Mouse (Mus musculus) midbrain, embryonic 13.5 days (tissue): ENCODE data around the gene Ctrl. TPM values are rescaled to one million over a fixed set of nuclear protein-coding genes. Genes with fewer than 3 reads are reported as not detected.
"Not testable (repeated sequence)": the region's sequence is repeated elsewhere in the genome, so short reads cannot be mapped to it uniquely, and the experiment has no call there.

ENCODE experiments used
- ATAC-seq: fragments of 200-750 bp; cut with Nextera tagmentation; 2 replicates; pipeline ENCODE4 v1.8.0; 2017; ENCODE audit warnings: mild to moderate bottlenecking, moderate TSS enrichment, moderate library complexity
- H3K27ac ChIP-seq: fragments of 300-500 bp; sonication (generic); 2 replicates; pipeline ENCODE4 v1.5.1; 2015; ENCODE audit warnings: inconsistent platforms, mild to moderate bottlenecking, moderate library complexity
- H3K27me3 ChIP-seq: fragments of 300-500 bp; sonication (generic); 2 replicates; pipeline ENCODE4 v1.6.1; 2015; ENCODE audit warnings: mild to moderate bottlenecking, inconsistent platforms
- H3K36me3 ChIP-seq: fragments of 300-500 bp; sonication (generic); 2 replicates; pipeline ENCODE4 v1.6.1; 2015; ENCODE audit warnings: mild to moderate bottlenecking, inconsistent platforms
- H3K4me1 ChIP-seq: fragments of 300-500 bp; sonication (generic); replicated peaks from 2 replicates; pipeline ENCODE4 v1.6.1; 2015; ENCODE audit warnings: inconsistent platforms
- H3K4me2 ChIP-seq: fragments of 300-500 bp; sonication (generic); replicated peaks from 2 replicates; pipeline ENCODE4 v1.6.1; 2015; ENCODE audit warnings: moderate library complexity, mild to moderate bottlenecking, inconsistent platforms
- H3K4me3 ChIP-seq: fragments of 300-500 bp; sonication (generic); replicated peaks from 2 replicates; pipeline ENCODE4 v1.5.1; 2015; ENCODE audit warnings: mild to moderate bottlenecking, inconsistent platforms
- H3K9ac ChIP-seq: fragments of 300-500 bp; sonication (generic); replicated peaks from 2 replicates; pipeline ENCODE4 v1.6.1; 2015; ENCODE audit warnings: mild to moderate bottlenecking, inconsistent platforms
- H3K9me3 ChIP-seq: fragments of 300-500 bp; sonication (generic); 2 replicates; pipeline ENCODE4 v1.6.1; 2016; ENCODE audit warnings: mild to moderate bottlenecking, inconsistent platforms
- WGBS: fragments of 180-500 bp; shearing (Covaris S2); methylation state at CpG from one replicate; pipeline ENCODE4 v1.1.7; 2015; 5-methylcytosine and 5-hydroxymethylcytosine counted together
- polyA plus RNA-seq: library from polyadenylated mRNA; unstranded; fragments of >200 nt; fragmentation: Nextera tagmentation; extraction: Ambion mirVana; gene quantifications from 2 replicates; pipeline ENCODE4 v1.2.1, GENCODE M21; 2015

Ctrl gene
- 2.6 and 2.9 TPM in 2 replicates for polyA plus RNA-seq

DNA sequence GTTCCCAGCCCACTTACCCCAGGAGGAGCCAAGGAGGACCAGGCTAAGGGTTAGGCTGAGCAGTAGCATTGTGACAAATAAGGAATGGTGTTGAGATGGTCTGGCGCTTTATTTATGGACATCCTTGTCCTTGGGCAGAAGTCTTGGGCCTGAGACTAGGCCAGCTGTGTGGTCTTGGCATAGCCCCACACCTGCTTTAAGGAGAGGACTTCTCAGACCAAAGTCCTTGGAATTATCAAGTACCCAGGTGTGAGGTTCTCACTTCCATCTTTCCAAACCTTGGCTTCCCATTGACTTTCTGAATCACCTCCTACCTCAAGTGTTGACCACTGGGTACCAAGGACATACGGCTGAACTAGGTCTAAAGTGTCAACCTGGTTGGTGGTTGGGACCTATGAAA is at the start of gene Ctrl:
TSS of gene Ctrl (minus strand) at position 101 of the 400 bp plus-strand sequence.
- H3K36me3 ChIP-seq: peaks cover 25% of the 10 kb centered on the region
- no peaks in the 10 kb centered on the region for H3K9me3 ChIP-seq
- no peak within 1 kb of the TSS for H3K27ac ChIP-seq
- H3K9ac ChIP-seq: no peak within 1 kb of the TSS
- no peak for ATAC-seq
- H3K27me3 ChIP-seq: no peaks in the 10 kb centered on the region
- no peak within 1 kb of the TSS for H3K4me3 ChIP-seq
- 93% methylated on average over 2 of the region's 2 CpGs for WGBS
- peaks cover 25% of the 10 kb centered on the region for H3K4me1 ChIP-seq
- H3K4me2 ChIP-seq: no peak within 1 kb of the TSS

DNA sequence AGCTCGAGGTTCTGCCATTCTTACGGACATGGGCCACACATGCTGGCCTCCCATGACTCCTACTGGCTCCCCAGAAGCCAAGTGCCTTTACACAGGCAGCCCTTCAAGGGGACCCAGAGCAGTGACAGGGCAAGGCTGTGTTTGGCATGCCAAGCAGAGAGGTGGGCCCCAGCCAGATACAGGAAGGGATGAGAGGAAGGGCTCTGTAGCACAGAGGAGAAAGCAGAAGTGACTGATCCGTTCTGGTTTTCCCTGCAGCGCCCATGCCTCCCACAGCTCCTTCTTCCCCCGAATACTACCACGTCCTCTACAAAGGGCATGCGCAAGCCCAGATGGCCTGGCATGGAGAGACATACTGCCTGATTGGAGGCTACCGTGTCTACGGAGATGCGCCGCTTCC is 49.7 kb upstream of the Ctrl start:
- not testable (repeated sequence) for H3K27ac ChIP-seq, H3K4me3 ChIP-seq, H3K4me1 ChIP-seq, H3K9me3 ChIP-seq, ATAC-seq, H3K36me3 ChIP-seq, H3K9ac ChIP-seq, H3K4me2 ChIP-seq, H3K27me3 ChIP-seq
- 83% methylated on average over 11 of the region's 11 CpGs for WGBS

DNA sequence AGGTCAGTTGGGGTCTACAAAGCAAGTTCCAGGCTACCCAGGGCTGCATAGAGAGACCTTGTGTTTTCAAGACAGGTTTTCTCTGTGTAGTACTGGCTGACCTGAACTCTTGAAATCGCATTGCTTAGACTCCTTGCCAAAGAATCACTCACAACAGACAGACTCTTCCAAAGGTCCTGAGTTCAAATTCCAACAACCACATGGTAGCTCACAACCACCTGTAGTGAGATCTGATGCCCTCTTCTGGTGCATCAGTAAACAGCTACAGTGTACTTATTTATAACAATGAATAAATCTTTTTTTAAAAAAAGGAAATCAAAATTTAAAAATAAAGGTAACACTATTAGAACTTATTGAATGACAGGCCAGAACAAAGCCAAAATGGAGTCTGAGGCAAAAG is 47.5 kb upstream of the Ctrl start:
- H3K36me3 ChIP-seq: no peaks in the 10 kb centered on the region
- no peak overlapping the region for H3K4me2 ChIP-seq
- WGBS: 92% methylated on average over 1 of the region's 1 CpGs
- no peaks in the 10 kb centered on the region for H3K27me3 ChIP-seq
- H3K4me1 ChIP-seq: no peaks in the 10 kb centered on the region
- ATAC-seq: no peak
- H3K4me3 ChIP-seq: no peak overlapping the region
- no peak overlapping the region for H3K27ac ChIP-seq
- no peak overlapping the region for H3K9ac ChIP-seq
- no peaks in the 10 kb centered on the region for H3K9me3 ChIP-seq

DNA sequence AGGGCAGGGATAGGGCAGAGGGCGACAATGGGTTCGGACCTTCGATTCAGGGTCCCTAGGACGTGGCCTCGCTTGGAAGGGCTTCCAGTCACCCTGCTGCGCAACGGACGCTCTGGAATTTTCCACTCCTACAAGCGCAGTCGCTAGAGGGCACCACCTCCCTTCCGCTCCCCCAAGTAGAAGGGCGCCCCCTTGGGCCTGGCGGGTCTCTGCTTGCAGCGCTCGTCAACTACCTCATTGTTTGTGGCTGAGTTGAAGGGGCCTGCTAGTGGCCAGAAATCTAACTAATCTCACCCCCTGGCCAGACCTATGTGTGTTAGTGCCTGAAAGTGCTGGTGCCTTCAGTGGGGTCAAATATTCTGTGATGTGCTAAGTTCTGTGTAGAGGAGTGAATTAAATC is 45.7 kb upstream of the Ctrl start, which contains the start of gene Dpep3:
TSS of gene Dpep3 (minus strand) at position 105 of the 400 bp plus-strand sequence.
- no peak within 1 kb of the TSS for H3K4me3 ChIP-seq
- WGBS: 94% methylated on average over 15 of the region's 15 CpGs
- no peak within 1 kb of the TSS for H3K4me2 ChIP-seq
- no peaks in the 10 kb centered on the region for H3K27me3 ChIP-seq
- no peaks in the 10 kb centered on the region for H3K36me3 ChIP-seq
- ATAC-seq: no peak
- H3K9me3 ChIP-seq: no peaks in the 10 kb centered on the region
- H3K27ac ChIP-seq: no peak within 1 kb of the TSS
- H3K4me1 ChIP-seq: no peaks in the 10 kb centered on the region
- no peak within 1 kb of the TSS for H3K9ac ChIP-seq

DNA sequence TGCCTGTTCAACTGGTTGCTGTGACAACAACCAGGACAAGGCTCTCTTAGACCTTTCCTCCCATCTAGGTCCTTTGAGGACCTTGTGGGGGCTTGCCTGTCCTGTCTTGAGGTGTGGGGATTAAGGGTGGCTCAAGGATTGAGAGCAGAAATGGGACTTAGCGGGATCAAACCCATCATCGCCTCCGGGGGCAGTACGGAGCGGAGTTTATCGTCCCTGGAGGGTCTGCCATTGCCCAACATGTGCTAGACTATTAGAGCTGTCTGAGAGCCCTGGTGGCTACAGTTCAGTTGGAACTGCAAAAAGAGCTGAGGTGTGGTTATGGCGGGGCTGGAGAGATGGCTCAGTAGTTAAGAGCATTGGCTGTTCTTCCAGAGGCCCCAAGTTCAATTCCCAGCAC is 41.7 kb upstream of the Ctrl start:
- 61% methylated on average over 7 of the region's 7 CpGs for WGBS
- Histone ChIP-seq H3K27ac (no peak overlapping the region), H3K27me3 (no peaks in the 10 kb centered on the region), H3K4me1 (no peaks in the 10 kb centered on the region), H3K4me3 (no peak overlapping the region), H3K36me3 (no peaks in the 10 kb centered on the region), H3K9ac (no peak overlapping the region), H3K9me3 (no peaks in the 10 kb centered on the region), H3K4me2 (no peak overlapping the region)
- ATAC-seq: no peak

DNA sequence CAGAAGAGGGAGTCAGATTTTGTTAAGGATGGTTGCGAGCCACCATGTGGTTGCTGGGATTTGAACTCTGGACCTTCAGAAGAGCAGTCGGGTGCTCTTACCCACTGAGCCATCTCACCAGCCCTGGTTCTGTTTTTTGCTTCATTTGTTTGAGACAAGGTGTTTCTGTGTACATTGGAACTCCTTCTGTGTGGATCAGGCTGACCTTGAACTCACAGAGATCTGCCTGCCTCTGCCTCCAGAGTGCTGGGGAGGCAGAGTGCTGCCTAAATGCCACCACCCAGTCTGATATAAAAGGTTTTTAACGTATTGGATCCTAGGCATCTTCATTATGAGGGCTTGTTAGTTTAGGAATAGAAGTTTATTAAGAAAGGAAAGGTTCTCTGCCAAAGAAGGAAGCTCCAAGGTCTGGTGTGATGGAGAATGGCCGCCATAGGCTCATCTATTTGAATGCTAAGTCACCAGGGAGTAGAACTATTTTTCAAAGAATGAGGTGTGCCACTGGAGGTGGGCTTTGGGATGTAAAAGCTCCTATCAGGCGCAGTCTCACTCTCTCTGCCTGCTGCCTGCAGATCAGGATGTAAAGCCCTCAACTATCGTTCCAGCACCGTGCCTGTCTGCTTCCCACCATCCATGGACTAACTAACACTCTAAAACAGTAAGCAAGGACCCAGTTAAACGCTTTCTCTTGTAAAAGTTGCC is 37.5 kb upstream of the Ctrl start:
- Histone ChIP-seq H3K27me3 (peaks cover 19% of the 10 kb centered on the region), H3K4me1 (no peaks in the 10 kb centered on the region), H3K4me3 (no peak overlapping the region), H3K27ac (no peak overlapping the region), H3K9ac (no peak overlapping the region), H3K36me3 (no peaks in the 10 kb centered on the region), H3K4me2 (no peak overlapping the region), H3K9me3 (no peaks in the 10 kb centered on the region)
- no peak for ATAC-seq
- 76% methylated on average over 8 of the region's 8 CpGs for WGBS

DNA sequence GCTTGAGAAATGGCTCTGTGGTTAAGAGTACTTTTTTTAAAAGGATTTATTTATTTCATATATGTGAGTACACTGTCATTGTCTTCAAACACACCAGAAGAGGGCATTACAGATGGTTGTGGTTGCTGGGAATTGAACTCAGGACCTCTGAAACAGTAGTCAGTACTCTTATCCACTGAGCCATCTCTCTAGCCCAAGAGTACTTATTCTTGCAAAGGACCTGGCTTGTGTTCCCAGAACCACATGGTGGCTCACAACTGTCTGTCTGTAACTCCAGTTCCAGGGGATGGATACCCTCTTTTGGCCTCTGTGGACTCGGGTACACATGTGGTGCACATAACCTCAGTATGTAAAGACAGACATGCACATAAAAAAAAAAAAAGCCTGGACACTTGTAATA is 35.7 kb upstream of the Ctrl start:
- Histone ChIP-seq H3K9me3 (no peaks in the 10 kb centered on the region), H3K9ac (no peak overlapping the region), H3K27ac (no peak overlapping the region), H3K27me3 (peaks cover 37% of the 10 kb centered on the region), H3K36me3 (no peaks in the 10 kb centered on the region), H3K4me3 (no peak overlapping the region), H3K4me1 (peaks cover 11% of the 10 kb centered on the region), H3K4me2 (no peak overlapping the region)
- 78% methylated on average over 1 of the region's 1 CpGs for WGBS
- ATAC-seq: no peak

DNA sequence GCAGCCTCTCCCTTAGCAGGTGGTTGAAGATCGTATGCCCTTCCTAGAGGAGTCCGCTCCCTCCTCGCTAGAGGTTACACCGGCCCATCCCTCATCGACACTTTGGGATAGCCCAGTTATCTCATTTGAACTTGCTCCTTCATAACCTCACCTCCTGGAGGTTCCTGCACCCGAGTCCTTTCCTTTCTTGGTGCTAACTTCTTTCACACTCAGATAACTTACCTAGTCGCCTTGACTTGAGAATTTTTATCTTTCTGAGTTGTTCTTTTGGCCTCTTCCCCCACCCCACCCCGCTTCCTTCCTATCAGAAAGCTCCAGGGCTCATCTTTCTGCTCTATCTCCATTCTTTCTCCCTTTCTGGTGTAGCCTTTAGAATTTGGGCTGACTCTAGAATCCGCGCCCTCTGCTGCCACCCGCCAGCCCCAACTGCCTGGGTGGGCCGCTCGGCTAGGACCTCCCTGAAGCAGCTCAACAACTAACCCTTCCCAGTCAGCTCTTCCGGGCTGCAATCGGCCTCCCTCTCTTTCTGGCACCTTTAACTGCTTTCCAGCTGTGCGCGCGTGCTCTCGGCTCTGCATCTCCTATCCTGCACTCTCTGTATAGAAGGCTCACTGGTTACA is 33.1 kb upstream of the Ctrl start:
- WGBS: 8% methylated on average over 19 of the region's 19 CpGs
- no peak overlapping the region for H3K27ac ChIP-seq
- H3K4me1 ChIP-seq: peaks cover 11% of the 10 kb centered on the region
- H3K4me3 ChIP-seq: no peak overlapping the region
- no peak for ATAC-seq
- H3K9me3 ChIP-seq: no peaks in the 10 kb centered on the region
- peaks cover 39% of the 10 kb centered on the region for H3K27me3 ChIP-seq
- H3K9ac ChIP-seq: no peak overlapping the region
- H3K4me2 ChIP-seq: no peak overlapping the region; the same call in 1 of the 2 replicates
- no peaks in the 10 kb centered on the region for H3K36me3 ChIP-seq

DNA sequence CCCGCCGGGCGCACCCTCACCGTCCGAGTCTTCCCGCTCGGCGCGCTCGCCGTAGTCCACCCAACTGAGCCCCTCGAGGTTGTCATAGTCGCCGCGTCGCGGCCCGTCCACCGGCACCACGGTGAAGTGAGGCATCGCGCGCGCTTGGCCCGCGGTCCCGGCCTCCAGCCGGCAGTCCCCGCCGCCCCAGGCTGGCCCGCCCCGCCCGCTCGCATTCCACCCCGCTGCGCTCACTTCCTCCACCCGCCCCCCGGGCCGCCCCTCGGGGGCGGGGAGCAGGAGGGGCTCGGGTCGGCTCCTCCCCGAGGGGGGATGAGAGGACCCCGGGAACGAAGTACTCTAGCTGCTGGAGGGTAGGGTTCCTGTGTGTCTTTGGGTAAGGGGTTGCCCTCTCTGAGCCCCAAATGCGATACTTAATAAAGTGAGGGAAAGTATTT is 32.3 kb upstream of the Ctrl start, which contains the start of gene Slc12a4:
TSS of gene Slc12a4 (minus strand) at position 193 of the 437 bp plus-strand sequence.
- H3K36me3 ChIP-seq: no peaks in the 10 kb centered on the region
- H3K27ac ChIP-seq: no peak within 1 kb of the TSS
- H3K9ac ChIP-seq: peak within 1 kb of the TSS; percentile 53
- peak; percentile 67 for ATAC-seq
- H3K4me2 ChIP-seq: peak within 1 kb of the TSS; percentile 63
- WGBS: under 1% methylated on average over 44 of the region's 47 CpGs
- H3K27me3 ChIP-seq: peaks cover 39% of the 10 kb centered on the region
- peaks cover 11% of the 10 kb centered on the region for H3K4me1 ChIP-seq
- no peaks in the 10 kb centered on the region for H3K9me3 ChIP-seq
- peak within 1 kb of the TSS; percentile 48 for H3K4me3 ChIP-seq

DNA sequence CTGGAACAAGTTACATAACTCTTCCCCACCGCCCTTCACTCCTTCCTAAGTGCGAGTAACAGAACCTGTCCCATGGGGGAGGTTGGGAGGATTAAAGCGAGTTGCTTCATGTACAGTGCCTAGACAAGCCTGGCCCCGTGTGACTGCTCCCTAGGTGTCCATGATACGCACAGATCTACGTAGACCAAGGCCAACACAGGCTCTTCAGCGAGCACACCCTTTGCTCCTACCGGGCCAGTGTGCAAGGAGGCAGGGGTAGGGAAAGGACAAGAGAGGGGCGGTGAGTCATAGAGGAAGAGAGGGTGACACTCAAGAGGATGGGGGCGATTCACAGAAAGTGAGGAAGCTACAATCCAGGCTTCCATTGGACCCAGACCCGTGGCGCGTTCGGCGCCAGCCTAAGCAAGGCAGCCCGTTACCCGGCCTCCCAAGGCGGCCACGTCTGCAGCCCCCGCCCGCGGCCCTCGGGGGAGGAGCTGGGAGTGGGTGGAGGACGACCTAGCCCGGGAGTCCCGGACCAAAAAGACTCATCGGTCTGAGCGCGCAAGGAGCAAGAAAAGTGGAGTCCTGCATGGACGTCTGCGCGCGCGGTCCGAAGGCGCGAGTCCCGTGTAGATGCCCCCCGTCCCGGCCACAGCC is 31.7 kb upstream of the Ctrl start:
- no peaks in the 10 kb centered on the region for H3K36me3 ChIP-seq
- peak; percentile 50 for ATAC-seq
- H3K9ac ChIP-seq: peak overlapping the region; percentile 53
- WGBS: 4% methylated on average over 39 of the region's 40 CpGs
- H3K4me1 ChIP-seq: peaks cover 11% of the 10 kb centered on the region
- no peaks in the 10 kb centered on the region for H3K9me3 ChIP-seq
- H3K27me3 ChIP-seq: peaks cover 39% of the 10 kb centered on the region
- H3K4me3 ChIP-seq: peak overlapping the region; percentile 48
- H3K4me2 ChIP-seq: peak overlapping the region; percentile 63
- H3K27ac ChIP-seq: no peak overlapping the region

DNA sequence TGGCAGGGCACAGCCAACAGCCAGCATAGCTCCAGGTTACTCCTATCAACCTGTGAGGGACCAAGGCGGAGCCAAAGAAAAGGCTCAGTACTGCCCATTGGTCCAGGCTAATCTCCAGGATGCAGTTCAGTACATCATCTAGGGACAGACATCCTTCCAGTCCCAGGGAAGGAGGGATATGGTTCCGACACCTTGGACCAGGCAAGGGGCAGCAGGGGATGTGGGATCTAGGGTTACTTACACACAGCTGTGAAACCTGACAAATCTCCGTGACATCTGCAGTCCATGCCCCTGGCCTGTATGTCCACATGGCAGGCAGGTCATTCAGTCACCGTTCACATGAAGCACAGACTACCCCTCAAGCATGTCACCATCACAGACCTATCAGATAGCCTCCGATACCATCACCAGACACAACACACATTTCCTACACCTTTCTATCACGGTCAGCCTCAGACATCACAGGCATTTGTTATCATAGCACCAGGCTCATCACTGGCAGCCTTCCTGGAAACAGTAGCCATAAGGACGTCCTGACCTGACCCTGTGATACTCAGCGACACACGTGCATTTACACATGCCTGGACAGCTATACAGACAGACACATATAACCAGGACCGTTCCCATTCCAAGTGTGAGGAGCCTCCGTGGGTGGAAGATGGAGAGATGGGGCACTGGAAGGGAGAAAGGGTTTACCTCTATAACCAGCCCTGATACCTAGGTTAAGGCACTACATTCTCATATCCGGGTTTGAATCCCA is 31.0 kb upstream of the Ctrl start:
- no peaks in the 10 kb centered on the region for H3K9me3 ChIP-seq
- ATAC-seq: no peak
- H3K4me1 ChIP-seq: peaks cover 11% of the 10 kb centered on the region
- H3K27me3 ChIP-seq: peaks cover 39% of the 10 kb centered on the region
- peak overlapping the region; percentile 63 for H3K4me2 ChIP-seq
- H3K9ac ChIP-seq: no peak overlapping the region
- H3K36me3 ChIP-seq: no peaks in the 10 kb centered on the region
- peak overlapping the region; percentile 48 for H3K4me3 ChIP-seq
- WGBS: 74% methylated on average over 12 of the region's 12 CpGs
- H3K27ac ChIP-seq: no peak overlapping the region

DNA sequence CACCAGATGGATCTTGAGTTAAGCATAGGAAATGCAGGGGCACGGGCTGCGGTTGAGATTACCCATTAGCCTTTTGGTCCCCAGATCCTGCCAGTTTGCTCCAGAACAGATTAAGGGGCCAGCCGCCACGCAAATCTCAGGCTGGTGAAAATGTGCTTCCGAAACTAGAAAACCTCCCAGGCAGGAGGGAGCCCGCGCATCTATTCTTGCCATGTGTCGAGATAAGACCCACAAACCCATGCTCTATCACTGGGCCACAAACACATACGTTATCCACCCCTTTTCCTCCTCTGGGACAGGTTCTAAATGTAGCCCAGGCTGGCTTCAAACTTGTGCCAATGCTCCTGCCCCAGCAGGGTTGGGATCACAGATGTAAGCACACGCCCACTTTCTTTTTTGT is 27.9 kb upstream of the Ctrl start:
- Histone ChIP-seq H3K4me1 (peaks cover 11% of the 10 kb centered on the region), H3K4me2 (no peak overlapping the region), H3K4me3 (no peak overlapping the region), H3K27ac (no peak overlapping the region), H3K9me3 (no peaks in the 10 kb centered on the region), H3K27me3 (peaks cover 23% of the 10 kb centered on the region), H3K9ac (no peak overlapping the region), H3K36me3 (no peaks in the 10 kb centered on the region)
- no peak for ATAC-seq
- WGBS: 90% methylated on average over 10 of the region's 10 CpGs
